Mouse (Mus musculus) MEL (cell line): ENCODE results near the gene Atrn. TPM values are rescaled to one million over a fixed set of nuclear protein-coding genes. Genes with fewer than 3 reads are reported as not detected.
A peak's percentile ranks its signal among the peaks of the same experiment; 100 is the strongest.

ENCODE experiments used
- DNase-seq: peaks from one replicate; pipeline ENCODE4 v3.0.0; 2011; ENCODE audit warnings: low read depth, low spot score
- H3K27ac ChIP-seq: 2 replicates; pipeline ENCODE4 v1.5.1; 2012; ENCODE audit warnings: low read depth, mild to moderate bottlenecking, control low read depth, low read length, moderate library complexity; ENCODE audit not compliant: control insufficient read depth
- H3K27me3 ChIP-seq, 2 experiments: fragments of 150-350 bp in 1 of 2; sonication (generic) in 1 of 2; 2 replicates each; pipeline ENCODE4 v1.6.1; 2012; ENCODE audit warnings: low read length in 2 of 2, mild to moderate bottlenecking in 2 of 2, improper control_type of control experiment in 1 of 2, moderate library complexity in 1 of 2; ENCODE audit not compliant: insufficient read depth in 2 of 2, control insufficient read depth in 1 of 2
- H3K36me3 ChIP-seq, 2 experiments: 2 replicates each; pipeline ENCODE4 v1.6.1; 2012 to 2014; ENCODE audit warnings: low read length in 2 of 2, improper control_type of control experiment in 1 of 2, inconsistent platforms in 1 of 2, mild to moderate bottlenecking in 1 of 2; ENCODE audit not compliant: insufficient read depth in 2 of 2, control insufficient read depth in 1 of 2
- H3K4me1 ChIP-seq, 2 experiments: fragments of 150-350 bp in 1 of 2; sonication (generic) in 1 of 2; 2 replicates each; pipeline ENCODE4 v1.6.1; 2012; ENCODE audit warnings: low read length in 2 of 2, improper control_type of control experiment in 1 of 2, mild to moderate bottlenecking in 1 of 2; ENCODE audit not compliant: insufficient read depth in 2 of 2, control insufficient read depth in 1 of 2
- H3K4me3 ChIP-seq, 2 experiments: fragments of 150-350 bp in 1 of 2; sonication (generic) in 1 of 2; 2 replicates each; pipeline ENCODE4 v1.5.1; 2012; ENCODE audit warnings: low read depth in 2 of 2, low read length in 2 of 2, mild to moderate bottlenecking in 2 of 2, moderate library complexity in 2 of 2, control low read depth in 1 of 2, improper control_type of control experiment in 1 of 2; ENCODE audit not compliant: control insufficient read depth in 1 of 2, insufficient read depth in 1 of 2
- H3K79me2 ChIP-seq: 2 replicates; pipeline ENCODE4 v1.6.1; 2012; ENCODE audit warnings: mild to moderate bottlenecking, low read length, moderate library complexity; ENCODE audit not compliant: control insufficient read depth, poor library complexity, insufficient read depth
- H3K9ac ChIP-seq: 2 replicates; pipeline ENCODE4 v1.6.1; 2012; ENCODE audit warnings: low read depth, mild to moderate bottlenecking, control low read depth, low read length, moderate library complexity; ENCODE audit not compliant: control insufficient read depth, poor library complexity, severe bottlenecking
- H3K9me3 ChIP-seq: fragments of 150-350 bp; sonication (generic); replicated peaks from 2 replicates; pipeline ENCODE4 v1.6.1; 2012; ENCODE audit warnings: mild to moderate bottlenecking, low read length, improper control_type of control experiment, moderate library complexity; ENCODE audit not compliant: insufficient read depth
- BHLHE40 ChIP-seq: IDR thresholded peaks from 2 replicates; pipeline ENCODE4 v1.6.1; 2012; ENCODE audit warnings: low read depth, mild to moderate bottlenecking, inconsistent platforms, low read length, improper control_type of control experiment, borderline replicate concordance
- CHD1 ChIP-seq: IDR thresholded peaks from 2 replicates; pipeline ENCODE4 v1.6.1; 2012; ENCODE audit warnings: low read depth, mild to moderate bottlenecking, inconsistent platforms, low read length, improper control_type of control experiment
- CHD2 ChIP-seq: IDR thresholded peaks from 2 replicates; pipeline ENCODE4 v1.6.1; 2011; ENCODE audit warnings: low read length, improper control_type of control experiment
- E2F4 ChIP-seq: IDR thresholded peaks from 2 replicates; pipeline ENCODE4 v1.6.1; 2011; ENCODE audit warnings: low read depth, low read length, improper control_type of control experiment, borderline replicate concordance
- ELF1 ChIP-seq: IDR thresholded peaks from 2 replicates; pipeline ENCODE4 v1.6.1; 2014; ENCODE audit warnings: low read depth, mild to moderate bottlenecking, inconsistent platforms, low read length, improper control_type of control experiment, moderate library complexity
- EP300 ChIP-seq, 2 experiments: IDR thresholded peaks; 2 replicates each; pipeline ENCODE4 v1.6.1; 2011; ENCODE audit warnings: improper control_type of control experiment in 2 of 2, low read length in 2 of 2, low read depth in 1 of 2, mild to moderate bottlenecking in 1 of 2
- ETS1 ChIP-seq: IDR thresholded peaks from 2 replicates; pipeline ENCODE4 v1.6.1; 2012; ENCODE audit warnings: low read depth, mild to moderate bottlenecking, inconsistent platforms, low read length, improper control_type of control experiment, moderate library complexity
- GATA1 ChIP-seq: IDR thresholded peaks from 2 replicates; pipeline ENCODE4 v1.6.1; 2011; ENCODE audit warnings: low read depth, low read length, improper control_type of control experiment
- HCFC1 ChIP-seq: IDR thresholded peaks from 2 replicates; pipeline ENCODE4 v1.6.1; 2012; ENCODE audit warnings: low read depth, mild to moderate bottlenecking, inconsistent platforms, low read length, improper control_type of control experiment, moderate library complexity
- JUND ChIP-seq: IDR thresholded peaks from 2 replicates; pipeline ENCODE4 v1.6.1; 2011; ENCODE audit warnings: low read depth, mild to moderate bottlenecking, improper control_type of control experiment, low read length
- MAZ ChIP-seq: IDR thresholded peaks from 2 replicates; pipeline ENCODE4 v1.6.1; 2012; ENCODE audit warnings: low read depth, mild to moderate bottlenecking, inconsistent platforms, low read length, improper control_type of control experiment
- MEF2A ChIP-seq: IDR thresholded peaks from 2 replicates; pipeline ENCODE4 v1.6.1; 2014; ENCODE audit warnings: low read depth, mild to moderate bottlenecking, inconsistent platforms, low read length, improper control_type of control experiment; ENCODE audit not compliant: poor library complexity, insufficient replicate concordance, severe bottlenecking; ENCODE audit errors: extremely low read depth
- MYC ChIP-seq: IDR thresholded peaks from 2 replicates; pipeline ENCODE4 v1.6.1; 2011; ENCODE audit warnings: low read depth, mild to moderate bottlenecking, low read length, improper control_type of control experiment, moderate library complexity
- NELFE ChIP-seq: IDR thresholded peaks from 2 replicates; pipeline ENCODE4 v1.6.1; 2011; ENCODE audit warnings: low read depth, low read length, improper control_type of control experiment
- POLR2A ChIP-seq, 2 experiments: IDR thresholded peaks; 2 replicates each; pipeline ENCODE4 v1.6.1; 2011 to 2012; ENCODE audit warnings: low read length in 2 of 2, mild to moderate bottlenecking in 2 of 2, control low read depth in 1 of 2, improper control_type of control experiment in 1 of 2, low read depth in 1 of 2, moderate library complexity in 1 of 2; ENCODE audit not compliant: control insufficient read depth in 1 of 2, insufficient read depth in 1 of 2, poor library complexity in 1 of 2
- POLR2AphosphoS2 ChIP-seq: IDR thresholded peaks from 2 replicates; pipeline ENCODE4 v1.6.1; 2011; ENCODE audit warnings: low read length, improper control_type of control experiment
- RAD21 ChIP-seq: IDR thresholded peaks from 2 replicates; pipeline ENCODE4 v1.6.1; 2011; ENCODE audit warnings: mild to moderate bottlenecking, low read depth, low read length, improper control_type of control experiment
- RCOR1 ChIP-seq: IDR thresholded peaks from 2 replicates; pipeline ENCODE4 v1.6.1; 2012; ENCODE audit warnings: low read depth, mild to moderate bottlenecking, inconsistent platforms, low read length, improper control_type of control experiment
- SIN3A ChIP-seq: IDR thresholded peaks from 2 replicates; pipeline ENCODE4 v1.6.1; 2012; ENCODE audit warnings: low read length, improper control_type of control experiment, inconsistent platforms
- SMC3 ChIP-seq: IDR thresholded peaks from 2 replicates; pipeline ENCODE4 v1.6.1; 2011; ENCODE audit warnings: low read depth, low read length, improper control_type of control experiment
- TAL1 ChIP-seq: IDR thresholded peaks from 2 replicates; pipeline ENCODE4 v1.6.1; 2012; ENCODE audit warnings: mild to moderate bottlenecking, inconsistent platforms, low read length, moderate library complexity, mixed read lengths
- TBP ChIP-seq: IDR thresholded peaks from 2 replicates; pipeline ENCODE4 v1.8.0; 2011; ENCODE audit warnings: low read depth, low read length, improper control_type of control experiment
- TCF12 ChIP-seq: IDR thresholded peaks from 2 replicates; pipeline ENCODE4 v1.6.1; 2014; ENCODE audit warnings: low read depth, mild to moderate bottlenecking, inconsistent platforms, low read length, improper control_type of control experiment, moderate library complexity
- UBTF ChIP-seq: IDR thresholded peaks from 2 replicates; pipeline ENCODE4 v1.6.1; 2012; ENCODE audit warnings: low read depth, mild to moderate bottlenecking, inconsistent platforms, low read length, improper control_type of control experiment, moderate library complexity, borderline replicate concordance; ENCODE audit not compliant: insufficient read depth
- USF1 ChIP-seq: IDR thresholded peaks from 2 replicates; pipeline ENCODE4 v1.6.1; 2014; ENCODE audit warnings: low read depth, mild to moderate bottlenecking, inconsistent platforms, low read length, improper control_type of control experiment, moderate library complexity
- USF2 ChIP-seq, 2 experiments: IDR thresholded peaks; 2 replicates each; pipeline ENCODE4 v1.6.1; 2011 to 2012; ENCODE audit warnings: improper control_type of control experiment in 2 of 2, low read length in 2 of 2, borderline replicate concordance in 1 of 2, inconsistent platforms in 1 of 2, low read depth in 1 of 2, mild to moderate bottlenecking in 1 of 2; ENCODE audit not compliant: insufficient read depth in 1 of 2
- ZC3H11A ChIP-seq: IDR thresholded peaks from 2 replicates; pipeline ENCODE4 v1.6.1; 2012; ENCODE audit warnings: low read depth, mild to moderate bottlenecking, inconsistent platforms, low read length, improper control_type of control experiment
- polyA plus RNA-seq, 2 experiments: library from polyadenylated mRNA; stranded (reverse) in 1 of 2; unstranded in 1 of 2; fragments of >175 nt in 1 of 2; fragments of >200 nt in 1 of 2; gene quantifications; 2 replicates each; pipeline versions ENCODE4 v1.2.1 to v1.2.4; 2012; ENCODE audit warnings: low replicate concordance in 2 of 2, low read depth in 1 of 2; ENCODE audit not compliant: insufficient read length in 2 of 2, insufficient read depth in 1 of 2, missing spikeins in 1 of 2
- total RNA-seq: library from RNA; depleted of rRNA; stranded (reverse); fragments of 300-350 nt; gene quantifications from 2 replicates; pipeline ENCODE4 v1.2.3, GENCODE M21; 2012

The Atrn gene
- total and polyA plus RNA-seq, 3 experiments = 6.3 to 28.2 (median 9.2) TPM

GRCm38 (mm10) chr2:131044989-131045720 lies 138.9 kb downstream of the Atrn start (continued):
- TF ChIP-seq USF2 (IDR thresholded peaks at IDR 0.05; ENCODE audit: borderline replicate concordance in 1 of 2, insufficient read depth in 1 of 2, low read depth in 1 of 2, low read length in 2 of 2) = no peak

DNA sequence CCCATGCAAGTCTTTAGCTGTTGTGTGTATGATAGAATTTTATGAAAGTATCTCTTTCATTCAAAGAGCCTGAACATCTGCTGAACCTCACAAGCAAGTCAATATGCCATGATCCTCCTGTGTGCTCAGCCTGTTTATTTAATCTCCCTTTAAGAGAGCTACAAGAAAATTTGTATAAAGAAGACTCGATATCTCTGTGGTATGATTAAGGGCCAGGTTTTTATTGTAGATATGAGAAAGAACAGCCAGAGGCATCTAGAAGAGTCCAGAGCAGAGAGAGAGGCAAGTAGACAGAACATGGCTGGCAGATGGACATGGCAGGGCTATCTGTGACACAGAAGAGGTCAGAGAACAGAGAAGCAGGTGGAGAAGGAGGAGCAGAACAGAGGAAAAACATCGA lies 139.7 kb downstream of the Atrn start:
- Histone ChIP-seq H3K36me3 (peaks cover 0 to 13% of the 10 kb centered on the region in 2 experiments; a peak in 2 of 4 replicates), H3K4me3 (no peak overlapping the region), H3K9ac (no peak overlapping the region), H3K9me3 (no peaks in the 10 kb centered on the region), H3K27me3 (no peaks in the 10 kb centered on the region), H3K79me2 (no peaks in the 10 kb centered on the region), H3K27ac (no peak overlapping the region), H3K4me1 (peaks cover 11 to 13% of the 10 kb centered on the region in 2 experiments)
- peak; percentile 16 for DNase-seq
- TF ChIP-seq EP300 (IDR thresholded peaks at IDR 0.05; ENCODE audit: low read depth in 1 of 2, low read length in 2 of 2) = peak; percentile 49 to 61
- peak; percentile 26; the same call in 1 of the 2 replicates for TF ChIP-seq RCOR1
- peak; percentile 55 for TF ChIP-seq GATA1
- TF ChIP-seq NELFE = no peak
- 0 out of 2 replicates have a peak, but pooled peaks have one; percentile 34 for TF ChIP-seq ETS1
- TF ChIP-seq CHD2 = no peak
- peak; percentile 69; the same call in 1 of the 2 replicates for TF ChIP-seq TCF12

GRCm38 (mm10) chr2:131052043-131052442 lies 145.7 kb downstream of the Atrn start:
- Histone ChIP-seq H3K36me3 (no peaks in the 10 kb centered on the region), H3K9me3 (no peaks in the 10 kb centered on the region), H3K9ac (no peak overlapping the region), H3K4me3 (no peak overlapping the region), H3K79me2 (no peaks in the 10 kb centered on the region), H3K4me1 (peaks cover 4% of the 10 kb centered on the region in 2 experiments; a peak in 1 of 4 replicates)
- no peak for DNase-seq
- TF ChIP-seq MEF2A = no peak
- no peak for TF ChIP-seq NELFE
- TF ChIP-seq USF1 = no peak
- no peak for TF ChIP-seq TCF12
- no peak for TF ChIP-seq SMC3
- no peak for TF ChIP-seq TBP
- peak; percentile 28 to 68; a peak in 3 of 4 replicates for TF ChIP-seq EP300 (IDR thresholded peaks at IDR 0.05; ENCODE audit: low read depth in 1 of 2, low read length in 2 of 2)
- TF ChIP-seq POLR2A (IDR thresholded peaks at IDR 0.05; ENCODE audit: control insufficient read depth in 1 of 2, insufficient read depth in 1 of 2, low read depth in 1 of 2, low read length in 2 of 2, poor library complexity in 1 of 2) = no peak
- TF ChIP-seq RAD21 = no peak
- TF ChIP-seq BHLHE40 = no peak
- no peak for TF ChIP-seq CHD1
- no peak for TF ChIP-seq HCFC1
- TF ChIP-seq MAZ = no peak
- no peak for TF ChIP-seq SIN3A
- no peak for TF ChIP-seq RCOR1
- no peak for TF ChIP-seq POLR2AphosphoS2
- no peak for TF ChIP-seq USF2 (IDR thresholded peaks at IDR 0.05; ENCODE audit: borderline replicate concordance in 1 of 2, insufficient read depth in 1 of 2, low read depth in 1 of 2, low read length in 2 of 2)
- no peak for TF ChIP-seq E2F4
- 0 out of 2 replicates have a peak, but pooled peaks have one; percentile 25 for TF ChIP-seq TAL1
- no peak for TF ChIP-seq JUND
- TF ChIP-seq ELF1 = no peak
- TF ChIP-seq UBTF = no peak
- TF ChIP-seq GATA1 = peak; percentile 32; the same call in 1 of the 2 replicates
- no peak for TF ChIP-seq ZC3H11A
- no peak for TF ChIP-seq MYC
- TF ChIP-seq, all 39 proteins: peak for 3
- Histone ChIP-seq H3K27ac (no peak overlapping the region), H3K27me3 (no peaks in the 10 kb centered on the region)
